Mouse (Mus musculus) hindlimb bud, embryonic 11.5 days (tissue): ENCODE data around the gene Slc35f4.
A peak's percentile ranks its signal among the peaks of the same experiment; 100 is the strongest.

ENCODE experiments used
- DNase-seq: peaks from one replicate; pipeline ENCODE4 v3.0.0-alpha.2; 2012; ENCODE audit warnings: low read depth, low spot score; ENCODE audit errors: extremely low spot score

Gene Slc35f4

GRCm38 (mm10) chr14:49525931-49526291, at the start of gene Slc35f4:
Gene Slc35f4 (minus strand): TSS chr14:49526046.
- DNase-seq, result no peak

GRCm38 (mm10) chr14:49568369-49568768, 42.5 kb upstream of the Slc35f4 start:
- DNase-seq, result peak; percentile 3

- no peak for DNase-seq
These were observed 34.9 kb upstream of the Slc35f4 start for GRCm38 (mm10) chr14:49560706-49561105.

- DNase-seq, result no peak
These were observed 14.3 kb upstream of the Slc35f4 start for GRCm38 (mm10) chr14:49540104-49540503.

GRCm38 (mm10) chr14:49525176-49525930, 493 bp downstream of the Slc35f4 start:
- peak; percentile 67 for DNase-seq

GRCm38 (mm10) chr14:49524665-49525064, 1.2 kb downstream of the Slc35f4 start:
- no peak for DNase-seq

- DNase-seq, result no peak
These were observed 10.7 kb downstream of the Slc35f4 start for GRCm38 (mm10) chr14:49515096-49515665.

GRCm38 (mm10) chr14:49514137-49514536, 11.7 kb downstream of the Slc35f4 start:
- no peak for DNase-seq

- no peak for DNase-seq
These were observed 30.7 kb downstream of the Slc35f4 start for GRCm38 (mm10) chr14:49495192-49495591.

- DNase-seq, result no peak
These were observed 32.1 kb downstream of the Slc35f4 start for GRCm38 (mm10) chr14:49493793-49494192.

GRCm38 (mm10) chr14:49492506-49492905, 33.3 kb downstream of the Slc35f4 start:
- DNase-seq, result no peak

GRCm38 (mm10) chr14:49476602-49477001, 49.2 kb downstream of the Slc35f4 start:
- DNase-seq, result no peak

GRCm38 (mm10) chr14:49461761-49462160, 64.1 kb downstream of the Slc35f4 start:
- DNase-seq, result no peak

- no peak for DNase-seq
These were observed 65.0 kb downstream of the Slc35f4 start for GRCm38 (mm10) chr14:49460799-49461198.

GRCm38 (mm10) chr14:49454283-49454914, 71.4 kb downstream of the Slc35f4 start:
- no peak for DNase-seq

- DNase-seq, result no peak
These were observed 72.1 kb downstream of the Slc35f4 start for GRCm38 (mm10) chr14:49453782-49454181.

GRCm38 (mm10) chr14:49447669-49448068, 78.2 kb downstream of the Slc35f4 start:
- no peak for DNase-seq

GRCm38 (mm10) chr14:49446461-49446860, 79.4 kb downstream of the Slc35f4 start:
- DNase-seq, result no peak

- DNase-seq, result no peak
These were observed 89.0 kb downstream of the Slc35f4 start for GRCm38 (mm10) chr14:49436811-49437210.

- DNase-seq, result no peak
These were observed 94.0 kb downstream of the Slc35f4 start for GRCm38 (mm10) chr14:49431821-49432220.

GRCm38 (mm10) chr14:49392482-49392881, 133.4 kb downstream of the Slc35f4 start:
- no peak for DNase-seq

GRCm38 (mm10) chr14:49362161-49362560, 163.7 kb downstream of the Slc35f4 start:
- no peak for DNase-seq
